Mouse (Mus musculus) testis, adult 2 months (tissue): ENCODE measurements around the gene Crebbp.

Experiments used
- CTCF ChIP-seq: fragments of 200-500 bp; IDR thresholded peaks from 2 replicates; pipeline ENCODE4 v1.5.1; 2012; ENCODE audit warnings: low read depth, mild to moderate bottlenecking, inconsistent platforms, low read length, moderate library complexity; ENCODE audit not compliant: control insufficient read depth, insufficient read depth, insufficient replicate concordance
- POLR2A ChIP-seq: fragments of 200-500 bp; IDR thresholded peaks from 2 replicates; pipeline ENCODE4 v1.6.1; 2012; ENCODE audit warnings: low read depth, mild to moderate bottlenecking, inconsistent platforms, low read length, moderate library complexity; ENCODE audit not compliant: control insufficient read depth

- TF ChIP-seq CTCF (no peak), POLR2A (no peak)
Measured at GRCm38 (mm10) chr16:4160246-4160897, 53.4 kb downstream of the Crebbp start.
